Mouse (Mus musculus): ENCODE data around the gene Ankrd44. TPM values are rescaled to one million over a fixed set of nuclear protein-coding genes. Genes with fewer than 3 reads are reported as not detected.

Ankrd44 gene
- polyA plus RNA-seq, 1 experiment, result 4.6 TPM

GRCm38 (mm10) chr1:54924309-54924685 is 1.9 kb downstream of the Ankrd44 start:
- H3K4me3 ChIP-seq, result peak overlapping the region; percentile 51

GRCm38 (mm10) chr1:54923366-54924308 is 2.5 kb downstream of the Ankrd44 start:
- H3K27me3 ChIP-seq (ENCODE audit: control insufficient read depth, insufficient read depth, insufficient read length), result no peaks in the 10 kb centered on the region
- H3K4me2 ChIP-seq (ENCODE audit: low read depth), result peak overlapping the region; percentile 86
- no peak overlapping the region for H3K4me3 ChIP-seq
- TF ChIP-seq TCF3 (IDR thresholded peaks at IDR 0.05; ENCODE audit: insufficient read length, low read depth), result no peak
- TF ChIP-seq TCF12 (IDR thresholded peaks at IDR 0.05; ENCODE audit: insufficient read depth, poor library complexity, severe bottlenecking), result no peak
- TF ChIP-seq MYOG (IDR thresholded peaks at IDR 0.05; ENCODE audit: control insufficient read depth in 1 of 3, insufficient read depth in 1 of 3, insufficient read length in 2 of 3, low read depth in 2 of 3), result no peak
- no peak for TF ChIP-seq POLR2AphosphoS2 (IDR thresholded peaks at IDR 0.05; ENCODE audit: insufficient read length, low read depth)
- TF ChIP-seq USF1 (IDR thresholded peaks at IDR 0.05; ENCODE audit: low read depth), result no peak
- TF ChIP-seq SRF (IDR thresholded peaks at IDR 0.05; ENCODE audit: control insufficient read depth, insufficient read length, low read depth), result no peak
- TF ChIP-seq E2F4 (IDR thresholded peaks at IDR 0.05; ENCODE audit: insufficient read depth), result no peak
- no peak for TF ChIP-seq POLR2A (IDR thresholded peaks at IDR 0.05; ENCODE audit: insufficient read length, low read depth)
- TF ChIP-seq MYOD1 (IDR thresholded peaks at IDR 0.05; ENCODE audit: control insufficient read depth in 1 of 3, insufficient read length in 2 of 3, low read depth in 2 of 3), result no peak
- no peak for TF ChIP-seq REST (IDR thresholded peaks at IDR 0.05; ENCODE audit: insufficient read depth, insufficient read length)
- no peak for TF ChIP-seq MAX (IDR thresholded peaks at IDR 0.05; ENCODE audit: low read depth)
- no peak for TF ChIP-seq CEBPB (IDR thresholded peaks at IDR 0.05; ENCODE audit: insufficient read depth, poor library complexity, severe bottlenecking)
- H3K79me2 ChIP-seq (ENCODE audit: control insufficient read depth, insufficient read depth), result peaks cover 16% of the 10 kb centered on the region
- H3K36me3 ChIP-seq (ENCODE audit: control insufficient read depth, insufficient read depth), result no peaks in the 10 kb centered on the region
- no peak overlapping the region for H3ac ChIP-seq (ENCODE audit: control insufficient read depth, insufficient read length)

More at GRCm38 (mm10) chr1:54924309-54924685, 1.9 kb downstream of the Ankrd44 start:
- H3K36me3 ChIP-seq (ENCODE audit: control insufficient read depth, insufficient read depth), result no peaks in the 10 kb centered on the region
- peak overlapping the region; percentile 86 for H3K4me2 ChIP-seq (ENCODE audit: low read depth)
- peaks cover 16% of the 10 kb centered on the region for H3K79me2 ChIP-seq (ENCODE audit: control insufficient read depth, insufficient read depth)
- no peak for TF ChIP-seq E2F4 (IDR thresholded peaks at IDR 0.05; ENCODE audit: insufficient read depth)
- TF ChIP-seq MYOG (IDR thresholded peaks at IDR 0.05; ENCODE audit: control insufficient read depth in 1 of 3, insufficient read depth in 1 of 3, insufficient read length in 2 of 3, low read depth in 2 of 3), result peak in 1 of 3 experiments; percentile 29
- TF ChIP-seq CEBPB (IDR thresholded peaks at IDR 0.05; ENCODE audit: insufficient read depth, poor library complexity, severe bottlenecking), result no peak
- H3K27me3 ChIP-seq (ENCODE audit: control insufficient read depth, insufficient read depth, insufficient read length), result no peaks in the 10 kb centered on the region
- H3ac ChIP-seq (ENCODE audit: control insufficient read depth, insufficient read length), result no peak overlapping the region

GRCm38 (mm10) chr1:54922707-54923106 is 3.5 kb downstream of the Ankrd44 start:
- no peak for TF ChIP-seq POLR2A (IDR thresholded peaks at IDR 0.05; ENCODE audit: insufficient read length, low read depth)
- TF ChIP-seq SRF (IDR thresholded peaks at IDR 0.05; ENCODE audit: control insufficient read depth, insufficient read length, low read depth), result no peak
- peak in 2 of 3 experiments; percentile 19 to 31 for TF ChIP-seq MYOD1 (IDR thresholded peaks at IDR 0.05; ENCODE audit: control insufficient read depth in 1 of 3, insufficient read length in 2 of 3, low read depth in 2 of 3)
- peak in 1 of 3 experiments; percentile 51 for TF ChIP-seq MYOG (IDR thresholded peaks at IDR 0.05; ENCODE audit: control insufficient read depth in 1 of 3, insufficient read depth in 1 of 3, insufficient read length in 2 of 3, low read depth in 2 of 3)
- TF ChIP-seq E2F4 (IDR thresholded peaks at IDR 0.05; ENCODE audit: insufficient read depth), result no peak
- TF ChIP-seq MAX (IDR thresholded peaks at IDR 0.05; ENCODE audit: low read depth), result no peak
- no peak for TF ChIP-seq REST (IDR thresholded peaks at IDR 0.05; ENCODE audit: insufficient read depth, insufficient read length)
- TF ChIP-seq POLR2AphosphoS2 (IDR thresholded peaks at IDR 0.05; ENCODE audit: insufficient read length, low read depth), result no peak
- no peak for TF ChIP-seq TCF3 (IDR thresholded peaks at IDR 0.05; ENCODE audit: insufficient read length, low read depth)
- TF ChIP-seq USF1 (IDR thresholded peaks at IDR 0.05; ENCODE audit: low read depth), result no peak
- no peak for TF ChIP-seq TCF12 (IDR thresholded peaks at IDR 0.05; ENCODE audit: insufficient read depth, poor library complexity, severe bottlenecking)
- TF ChIP-seq CEBPB (IDR thresholded peaks at IDR 0.05; ENCODE audit: insufficient read depth, poor library complexity, severe bottlenecking), result no peak
- Histone ChIP-seq H3K4me3 (no peak overlapping the region), H3K27me3 (ENCODE audit: control insufficient read depth, insufficient read depth, insufficient read length) (no peaks in the 10 kb centered on the region), H3K36me3 (ENCODE audit: control insufficient read depth, insufficient read depth) (no peaks in the 10 kb centered on the region), H3K4me2 (ENCODE audit: low read depth) (peak overlapping the region; percentile 52), H3ac (ENCODE audit: control insufficient read depth, insufficient read length) (no peak overlapping the region), H3K79me2 (ENCODE audit: control insufficient read depth, insufficient read depth) (peaks cover 16% of the 10 kb centered on the region)

GRCm38 (mm10) chr1:54922025-54922574 is 4.1 kb downstream of the Ankrd44 start:
- Histone ChIP-seq H3K4me2 (ENCODE audit: low read depth) (peak overlapping the region; percentile 52), H3K36me3 (ENCODE audit: control insufficient read depth, insufficient read depth) (no peaks in the 10 kb centered on the region), H3K27me3 (ENCODE audit: control insufficient read depth, insufficient read depth, insufficient read length) (no peaks in the 10 kb centered on the region), H3ac (ENCODE audit: control insufficient read depth, insufficient read length) (no peak overlapping the region), H3K79me2 (ENCODE audit: control insufficient read depth, insufficient read depth) (peaks cover 16% of the 10 kb centered on the region), H3K4me3 (no peak overlapping the region)
- TF ChIP-seq CEBPB (IDR thresholded peaks at IDR 0.05; ENCODE audit: insufficient read depth, poor library complexity, severe bottlenecking) (no peak), E2F4 (IDR thresholded peaks at IDR 0.05; ENCODE audit: insufficient read depth) (no peak), TCF12 (IDR thresholded peaks at IDR 0.05; ENCODE audit: insufficient read depth, poor library complexity, severe bottlenecking) (no peak), POLR2AphosphoS2 (IDR thresholded peaks at IDR 0.05; ENCODE audit: insufficient read length, low read depth) (no peak), REST (IDR thresholded peaks at IDR 0.05; ENCODE audit: insufficient read depth, insufficient read length) (no peak), MYOD1 (IDR thresholded peaks at IDR 0.05; ENCODE audit: control insufficient read depth in 1 of 3, insufficient read length in 2 of 3, low read depth in 2 of 3) (no peak)

Measured in myocyte (in vitro differentiated cells).